Mouse (Mus musculus) left cerebral cortex, adult 18-20 months (tissue): ENCODE data around the gene Rorb. TPM values are rescaled to one million over a fixed set of nuclear protein-coding genes. Genes with fewer than 3 reads are reported as not detected.
A peak's percentile ranks its signal among the peaks of the same experiment; 100 is the strongest.

Source experiments
- DNase-seq, 2 experiments: peaks; one replicate each; pipeline ENCODE4 v3.0.0; 2021 to 2022; ENCODE audit warnings: low spot score in 2 of 2, mixed read lengths in 1 of 2
- total RNA-seq, 2 experiments: library from RNA; stranded (reverse); gene quantifications; 2 replicates each; pipeline ENCODE4 v1.2.3; 2021

The Rorb gene
- total RNA-seq, 2 experiments from 2014 or later, result 46.1 to 58.6 TPM

DNA sequence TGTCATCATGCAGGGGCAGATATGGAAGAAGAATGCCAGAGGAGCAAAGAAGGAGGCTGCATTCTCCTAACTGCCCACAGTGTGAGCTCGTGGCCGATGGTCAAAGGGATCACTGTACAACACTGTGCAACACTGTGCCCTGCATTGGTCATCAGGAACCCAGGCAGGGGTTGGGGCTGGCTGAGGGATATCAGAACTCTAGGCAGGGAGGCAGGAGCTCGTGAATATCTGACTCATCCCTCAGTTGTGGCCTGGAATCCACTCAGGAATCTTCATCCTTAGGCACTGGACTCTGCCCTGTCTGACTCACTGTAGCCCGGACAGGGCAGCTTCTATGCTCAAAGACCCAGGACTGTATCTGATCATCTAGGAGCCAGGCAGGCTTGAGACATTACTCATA is 220.8 kb downstream of the Rorb start:
- DNase-seq, result no peak

DNA sequence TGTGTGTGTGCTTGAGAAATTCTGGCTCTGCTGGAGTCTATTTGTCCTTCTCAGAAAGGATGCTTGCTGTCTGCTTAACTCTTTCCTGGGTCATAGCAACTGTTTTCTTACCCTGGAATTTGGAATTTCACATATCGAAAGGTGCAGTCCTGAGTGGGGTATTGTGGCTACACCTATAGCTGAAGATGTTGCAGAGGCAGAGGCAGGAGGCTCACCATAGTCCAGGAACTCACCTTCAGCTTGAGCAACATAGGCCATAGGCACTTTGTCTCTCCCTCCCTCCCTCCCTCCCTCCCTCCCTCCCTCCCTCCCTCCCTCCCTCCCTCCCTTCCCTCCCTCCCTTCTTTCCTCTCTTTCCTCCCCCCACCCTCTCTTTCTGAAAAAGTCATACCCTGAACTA is 221.4 kb downstream of the Rorb start:
- no peak for DNase-seq

DNA sequence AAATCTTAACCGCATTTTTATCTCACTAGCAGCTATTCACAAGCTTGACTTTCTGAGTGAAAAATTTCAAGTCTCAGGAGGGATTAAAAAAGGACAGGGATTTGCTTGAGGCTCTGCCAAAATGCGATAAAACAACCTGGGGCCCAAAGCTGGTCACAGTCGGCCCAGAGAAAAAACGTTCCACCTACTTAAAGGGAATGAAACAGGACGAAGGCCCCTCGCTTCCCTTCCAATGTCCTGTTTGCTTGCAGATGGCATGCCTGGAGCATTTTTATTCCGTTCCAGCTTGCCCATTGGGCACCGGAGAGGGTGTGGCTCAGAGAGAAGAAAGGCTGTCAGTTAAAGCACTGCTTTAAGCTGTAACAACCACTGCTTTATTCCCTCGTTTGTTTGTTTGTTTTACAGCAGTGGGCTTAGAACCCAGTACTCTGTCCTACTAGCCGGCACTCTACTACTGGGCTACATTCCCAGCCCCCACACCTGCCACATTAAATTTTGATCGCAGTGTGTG is 221.8 kb downstream of the Rorb start:
- peak; percentile 27 to 39 for DNase-seq

DNA sequence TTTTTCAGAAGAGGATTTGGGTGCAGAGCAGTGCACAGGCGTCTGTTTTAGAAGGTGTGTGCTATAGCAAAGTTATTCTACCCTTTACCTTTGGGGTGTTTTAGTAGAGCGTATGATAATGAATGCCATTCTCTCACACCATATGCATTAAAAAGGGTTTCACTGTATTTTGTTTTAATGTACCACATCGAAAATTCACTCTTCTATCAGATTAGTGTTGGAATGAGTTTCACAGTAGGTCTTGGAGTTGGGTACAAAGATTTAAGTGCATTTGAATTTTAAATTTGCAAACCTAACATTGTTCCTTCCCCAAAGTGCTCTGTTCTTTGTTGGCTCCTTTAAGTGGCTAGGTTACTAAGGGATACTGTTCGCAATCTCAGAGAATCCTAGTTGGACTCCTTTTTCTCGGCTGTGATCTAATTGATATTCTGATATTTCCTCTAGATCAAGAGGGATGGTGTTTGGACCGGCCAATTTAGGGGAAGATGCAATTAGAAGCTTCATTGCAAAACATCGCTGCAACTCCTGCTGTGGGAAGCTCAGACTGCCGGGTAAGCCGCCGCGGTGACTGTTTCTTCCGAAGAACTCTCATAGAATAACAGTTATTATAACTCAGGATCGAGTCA is 222.4 kb downstream of the Rorb start:
- peak; percentile 18 to 44 for DNase-seq

DNA sequence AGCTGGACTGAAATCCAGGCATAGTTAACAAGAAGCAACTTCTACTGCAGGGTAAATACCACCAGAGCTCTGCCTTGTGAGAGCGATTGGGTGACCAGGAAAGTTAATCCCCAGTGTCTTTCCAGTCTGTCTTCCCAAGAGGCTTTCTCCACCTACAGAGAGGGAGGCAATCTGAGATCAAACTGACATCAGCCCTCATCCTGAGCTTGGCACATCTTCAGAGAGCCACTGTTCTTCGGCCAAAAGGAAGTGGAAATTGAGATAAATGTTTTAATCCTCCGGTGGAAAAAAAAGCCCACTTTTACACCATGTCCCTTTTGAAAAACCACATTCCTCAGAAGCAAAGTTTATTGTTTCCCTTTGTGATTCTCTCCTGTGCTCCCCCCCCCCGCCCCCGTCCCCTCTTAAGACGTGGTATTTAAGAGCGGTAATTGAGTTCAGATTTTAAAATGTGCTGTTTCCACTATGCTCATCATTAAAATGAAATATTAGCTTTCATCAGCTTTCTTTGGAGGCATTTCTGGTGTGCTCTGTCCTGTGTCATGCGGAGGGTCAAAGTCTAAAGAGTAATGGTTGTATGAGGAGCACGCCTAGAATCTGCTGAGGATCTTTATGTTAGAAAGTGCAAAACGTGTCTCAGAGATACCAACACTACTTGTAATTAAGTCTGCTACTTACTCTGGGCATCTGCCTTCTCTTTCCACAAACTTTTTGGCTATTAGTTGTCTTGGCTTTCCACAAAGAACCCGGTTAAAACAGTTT is 223.2 kb downstream of the Rorb start:
- no peak for DNase-seq

DNA sequence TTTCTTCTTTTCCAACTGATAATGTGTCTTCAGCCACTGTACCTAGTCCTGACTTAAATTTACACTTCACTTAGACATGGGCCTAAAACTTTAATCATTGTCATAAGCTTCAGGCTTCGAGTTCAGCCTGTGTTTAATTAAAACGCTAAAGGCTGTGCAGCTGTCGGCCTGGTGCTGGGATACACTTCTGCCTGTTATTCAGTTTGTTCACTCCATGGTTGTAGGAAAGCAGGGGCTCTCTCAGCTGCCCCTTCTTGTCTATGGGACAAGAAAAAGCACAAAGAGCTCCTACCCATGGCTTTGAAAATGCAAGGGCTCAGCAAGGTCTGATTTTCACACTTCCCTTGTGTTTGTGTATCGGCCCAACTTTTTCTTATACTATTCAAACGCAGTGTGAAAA is 229.8 kb downstream of the Rorb start:
- DNase-seq, result no peak
